Comparison of ENCODE assay signal across 16 mouse cellular contexts in the genomic region with DNA sequence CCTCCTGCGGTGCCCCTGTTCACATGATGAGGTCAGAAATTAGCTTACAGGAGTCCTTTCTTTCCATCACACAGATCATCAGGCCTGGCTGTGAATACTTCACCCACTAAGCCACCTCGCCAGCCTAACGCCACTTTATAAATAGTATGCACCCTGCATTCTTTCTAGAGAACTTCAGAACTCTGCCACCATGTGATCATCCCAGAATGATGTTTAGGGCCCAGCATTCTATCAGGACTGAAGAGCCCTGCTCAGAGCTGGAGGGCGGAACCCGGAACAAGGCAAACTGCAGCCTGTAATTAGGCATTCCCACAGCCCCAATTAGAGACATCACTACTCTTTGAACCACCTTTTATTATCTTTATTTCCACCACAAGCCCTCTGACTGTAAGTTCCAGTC.
"Had no signal": no experiment of that assay in that cellular context is flagged by ENCODE, and none has a peak within 500 bp of the region (broad histone marks: within the 10 kb centered on the region; RNA-seq: fewer than 3 reads in every experiment).

No protein-coding gene starts in this region.

- H3K4me2 ChIP-seq: limb, embryonic 12.5 days; liver, embryonic 13.5 days; midbrain, embryonic 11.5 days; midbrain, embryonic 15.5 days; neural tube, embryonic 12.5 days had no signal

- DNase-seq: kidney, postnatal 36 days; layer of hippocampus, adult 9-11 months; layer of hippocampus, postnatal 36 days; liver; liver, embryonic 13.5 days; liver, postnatal 0 days; lung, postnatal 10 days; thymus, postnatal 4 days had no signal

- H3K27me3 ChIP-seq: limb, embryonic 12.5 days; liver, embryonic 13.5 days; megakaryocyte, embryonic 14.5 days; midbrain, embryonic 15.5 days; neural tube, embryonic 12.5 days had no signal

- H3K27ac ChIP-seq: kidney, postnatal 0 days; limb, embryonic 12.5 days; liver, embryonic 13.5 days; macrophage; midbrain, embryonic 15.5 days; neural tube, embryonic 12.5 days; stomach, postnatal 0 days had no signal

- H3K9ac ChIP-seq: limb, embryonic 12.5 days; liver, embryonic 13.5 days; liver, postnatal 0 days; midbrain, embryonic 15.5 days; neural tube, embryonic 12.5 days had no signal

- H3K36me3 ChIP-seq: limb, embryonic 12.5 days; liver, embryonic 13.5 days; midbrain, embryonic 15.5 days; neural tube, embryonic 12.5 days had no signal

- H3K9me3 ChIP-seq: limb, embryonic 12.5 days; liver, embryonic 13.5 days; megakaryocyte, embryonic 14.5 days; midbrain, embryonic 15.5 days; neural tube, embryonic 12.5 days had no signal

- H3K4me1 ChIP-seq: limb, embryonic 12.5 days; liver, embryonic 13.5 days; megakaryocyte, embryonic 14.5 days; midbrain, embryonic 15.5 days; neural tube, embryonic 12.5 days had no signal

- H3K4me3 ChIP-seq: limb, embryonic 12.5 days; liver, embryonic 13.5 days; megakaryocyte, embryonic 14.5 days; midbrain, embryonic 15.5 days; neural tube, embryonic 12.5 days had no signal

- ATAC-seq: liver, postnatal 0 days; midbrain, embryonic 15.5 days had no signal
